Mouse (Mus musculus) c-Kit-positive CD71-positive TER-119-negative erythroid progenitor cells, embryonic 14.5 days (primary cell): Measurements from ENCODE around the gene Polr1a.
A peak's percentile ranks its signal among the peaks of the same experiment; 100 is the strongest.

Experiments
- DNase-seq: peaks from one replicate; pipeline ENCODE4 v3.0.0-alpha.2; 2013; ENCODE audit warnings: low read depth

The Polr1a gene

DNA sequence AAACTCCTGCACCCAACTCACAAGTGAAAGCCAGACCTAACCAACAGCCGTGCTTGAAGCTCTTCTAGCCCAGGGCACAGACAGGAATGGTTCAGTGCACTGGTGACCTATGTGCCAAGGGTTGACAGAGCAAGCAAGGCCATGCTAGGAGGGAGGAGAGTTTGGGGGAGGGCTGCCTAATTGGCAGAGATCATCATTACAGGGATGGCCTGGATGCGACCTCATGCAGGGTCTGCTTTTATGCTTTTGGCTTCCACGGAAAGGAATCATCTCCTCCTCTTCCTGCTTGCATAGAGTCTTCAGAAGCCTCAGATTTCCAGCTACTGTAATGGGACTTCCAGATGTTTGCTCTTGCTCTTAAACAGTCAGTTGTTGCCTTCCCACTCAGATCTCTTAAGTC is 40.9 kb downstream of the Polr1a start:
- no peak for DNase-seq

DNA sequence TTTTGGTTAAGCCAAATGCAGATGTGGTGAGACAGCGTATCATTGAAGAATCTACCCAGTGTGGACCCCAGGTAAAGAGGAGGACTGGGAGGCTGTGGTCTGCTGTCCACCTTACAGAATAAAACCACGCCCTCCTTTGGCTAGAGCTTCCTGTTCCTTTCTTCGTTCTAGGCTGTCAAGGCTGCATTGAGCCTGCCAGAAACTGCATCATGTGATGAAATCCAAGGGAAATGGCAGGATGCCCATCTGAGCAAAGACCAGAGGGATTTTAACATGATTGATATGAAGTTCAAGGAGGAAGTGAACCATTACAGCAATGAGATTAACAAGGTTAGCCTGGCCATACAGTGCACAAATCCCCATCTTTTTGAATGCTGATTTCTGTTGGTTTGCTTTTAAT is 41.7 kb downstream of the Polr1a start:
- no peak for DNase-seq

DNA sequence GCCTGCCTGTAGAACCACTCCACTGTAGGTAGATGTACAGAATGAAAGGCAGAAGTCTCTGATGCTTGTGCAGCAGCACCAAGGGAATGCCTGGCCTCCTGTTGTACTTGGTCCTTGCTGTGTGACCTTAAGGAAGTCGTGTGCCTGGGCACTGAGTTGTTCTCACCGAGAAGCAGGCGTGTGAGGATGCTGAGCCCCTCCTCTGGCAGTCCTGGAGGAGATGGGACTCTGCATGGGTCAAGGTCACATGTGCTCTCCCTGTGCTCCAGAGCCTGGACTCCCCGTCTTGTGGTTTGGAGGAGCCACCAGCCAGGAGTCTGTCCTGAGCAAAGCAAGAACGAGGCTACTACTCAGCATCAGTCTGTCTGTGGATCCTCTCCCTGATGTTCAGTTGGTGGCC is 42.3 kb downstream of the Polr1a start:
- no peak for DNase-seq

DNA sequence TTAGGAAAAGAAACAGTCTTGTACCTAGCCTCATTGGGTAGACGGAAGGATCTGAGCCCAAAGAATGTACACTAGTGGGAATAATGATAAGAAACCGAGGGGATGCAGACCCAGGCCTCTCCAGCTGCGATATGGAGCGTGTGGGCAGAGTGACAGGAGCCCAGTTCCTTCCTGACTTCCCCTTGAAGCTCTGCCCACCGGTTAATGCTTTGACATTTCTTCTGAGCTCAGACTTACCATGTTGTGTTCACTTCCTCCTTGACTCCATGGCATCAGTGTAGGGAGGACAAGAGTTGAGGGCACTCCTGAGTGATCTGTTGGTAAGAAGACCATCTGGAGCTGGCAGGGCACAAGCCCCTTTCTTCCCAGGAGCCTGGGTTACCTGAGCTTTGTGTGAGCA is 53.3 kb downstream of the Polr1a start:
- DNase-seq: no peak

DNA sequence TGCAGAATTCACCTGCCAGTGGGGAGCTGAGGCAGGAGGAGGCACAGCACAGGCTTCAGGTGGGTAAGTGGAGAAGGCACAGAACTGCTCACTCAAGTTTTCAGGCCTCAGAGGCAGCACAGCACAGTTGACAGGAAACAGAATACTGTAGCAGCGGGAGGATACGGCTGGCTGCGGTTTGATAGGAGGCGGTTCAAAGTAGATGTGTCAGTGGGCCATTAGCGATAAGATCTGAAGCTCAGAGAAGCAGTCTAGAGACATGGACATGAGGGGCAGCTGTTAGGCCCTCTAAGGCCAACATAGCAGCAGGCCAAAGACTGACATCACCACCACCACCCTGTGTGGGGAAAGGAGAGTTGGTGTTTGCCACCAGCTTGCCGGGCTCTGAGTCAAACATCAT is 53.9 kb downstream of the Polr1a start:
- DNase-seq: no peak

DNA sequence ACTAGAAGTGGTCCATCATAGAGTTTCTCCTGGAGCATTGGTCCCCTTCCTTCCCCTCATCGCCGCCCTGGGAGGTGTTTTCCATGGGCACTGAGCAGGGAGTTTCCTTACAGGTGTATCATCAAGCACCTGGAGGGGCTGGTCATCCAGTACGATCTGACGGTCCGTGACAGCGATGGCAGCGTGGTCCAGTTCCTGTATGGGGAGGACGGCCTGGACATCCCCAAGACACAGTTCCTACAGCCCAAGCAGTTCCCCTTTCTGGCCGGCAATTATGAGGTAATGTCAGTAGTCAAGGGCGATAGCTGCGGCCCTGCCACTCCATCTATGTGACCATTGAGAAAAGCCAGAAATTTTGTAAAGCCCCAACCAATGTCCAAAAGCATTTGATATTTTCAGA is 54.7 kb downstream of the Polr1a start:
- DNase-seq: no peak

DNA sequence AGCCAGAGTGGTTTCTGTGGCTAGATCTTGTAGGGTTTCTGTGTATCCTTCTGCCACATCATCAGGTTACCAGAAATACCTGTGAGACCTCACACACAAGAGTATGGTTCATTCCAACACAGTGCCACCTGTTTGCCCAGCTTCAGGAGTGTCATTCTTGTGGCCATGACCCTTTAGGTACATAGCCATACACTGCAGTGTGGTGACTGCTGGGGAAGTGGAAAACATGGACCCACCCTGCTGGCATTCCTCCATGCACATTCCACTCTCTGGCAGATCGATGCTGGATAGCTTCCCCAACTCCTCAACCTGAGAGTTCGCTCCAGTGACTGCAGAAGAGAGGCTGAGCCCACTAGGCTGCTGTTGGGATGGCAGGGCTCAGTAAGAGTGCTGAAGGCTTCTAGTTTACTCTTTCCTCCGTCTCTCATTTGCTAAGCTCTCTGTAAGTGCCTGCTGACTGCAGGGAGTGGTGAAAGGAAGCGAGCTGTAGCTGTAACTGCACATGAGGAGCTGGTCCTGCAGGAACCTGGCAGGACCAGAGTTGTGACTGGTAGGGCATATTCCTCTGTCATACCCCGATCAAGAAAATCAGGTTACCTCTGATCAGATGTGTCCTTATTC is 57.9 kb downstream of the Polr1a start:
- no peak for DNase-seq

DNA sequence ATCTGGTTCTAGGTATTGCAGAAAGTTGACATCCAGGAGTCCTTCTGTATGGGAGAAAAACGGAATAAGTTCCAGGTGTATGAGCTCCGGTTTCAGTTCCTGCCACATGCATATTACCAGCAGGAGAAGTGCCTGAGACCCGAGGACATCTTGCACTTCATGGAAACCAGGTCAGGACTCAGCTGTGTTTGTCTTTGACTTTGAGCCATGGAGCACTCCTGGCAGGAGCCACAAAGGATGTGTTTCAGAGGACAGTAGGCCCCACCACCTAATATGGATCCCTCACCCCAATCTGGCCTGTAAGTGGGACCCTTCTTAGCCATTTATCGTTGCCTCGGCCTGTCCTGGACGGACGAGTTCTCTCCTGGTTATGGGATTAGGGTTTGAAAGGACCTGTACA is 59.0 kb downstream of the Polr1a start:
- DNase-seq: no peak

DNA sequence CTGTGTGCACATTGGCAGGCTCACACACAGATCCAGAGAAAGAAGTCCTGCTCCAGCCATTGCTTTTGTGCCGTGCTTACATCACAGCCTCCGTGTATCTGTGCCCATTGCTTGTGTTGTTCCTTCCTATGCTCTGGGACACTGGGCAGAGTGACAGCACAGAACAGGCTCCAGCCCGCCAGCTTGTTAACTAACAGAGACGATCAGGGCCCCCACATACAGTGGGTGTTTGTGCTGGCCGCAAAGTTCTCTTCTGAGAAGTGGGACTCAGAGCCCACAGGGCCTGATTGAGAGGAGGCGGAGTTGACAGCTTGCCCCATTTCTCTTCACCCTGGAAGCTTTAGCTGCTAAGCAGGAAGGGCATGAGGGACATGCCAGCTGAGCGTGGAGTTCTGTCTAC is 60.6 kb downstream of the Polr1a start:
- DNase-seq: no peak

DNA sequence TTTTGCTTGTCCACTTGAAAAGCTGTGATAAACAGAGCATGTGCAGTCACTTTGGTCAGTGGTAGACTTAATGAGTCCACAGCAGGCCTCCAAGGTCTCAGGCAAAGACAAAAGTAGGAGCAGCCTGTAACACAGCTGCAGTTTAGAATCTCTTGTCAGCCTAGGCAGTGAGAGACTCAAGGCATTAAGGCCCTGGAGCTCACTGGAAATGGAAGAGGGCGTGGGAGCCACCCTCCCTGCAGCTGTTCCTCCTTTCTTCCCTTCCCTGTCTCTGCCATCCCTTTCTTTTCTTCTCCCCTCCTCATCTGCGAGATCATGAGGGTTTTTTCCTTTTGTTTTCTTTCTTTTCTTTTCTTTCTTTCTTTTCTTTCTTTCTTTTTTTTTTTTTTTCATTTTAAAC is 61.3 kb downstream of the Polr1a start:
- no peak for DNase-seq

DNA sequence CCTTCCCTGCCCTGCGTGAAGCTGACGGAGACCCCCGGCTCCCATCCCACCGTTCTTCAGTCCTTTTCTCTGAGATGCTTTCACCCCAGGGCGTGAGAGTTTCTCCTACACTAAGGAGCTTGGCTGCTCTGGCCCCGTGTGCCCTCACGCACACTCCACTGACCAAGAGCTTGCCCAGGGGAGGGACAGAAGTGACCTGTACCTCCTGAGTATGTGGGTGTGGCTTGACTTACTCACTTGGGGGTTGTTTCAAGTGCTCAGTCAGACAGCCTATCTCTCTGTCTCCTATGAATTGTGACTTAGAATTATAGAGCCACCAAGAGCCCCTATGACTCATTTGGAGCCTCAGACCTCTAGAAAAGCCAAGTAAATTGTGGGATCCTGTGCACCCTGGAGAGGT is 67.7 kb downstream of the Polr1a start:
- no peak for DNase-seq

DNA sequence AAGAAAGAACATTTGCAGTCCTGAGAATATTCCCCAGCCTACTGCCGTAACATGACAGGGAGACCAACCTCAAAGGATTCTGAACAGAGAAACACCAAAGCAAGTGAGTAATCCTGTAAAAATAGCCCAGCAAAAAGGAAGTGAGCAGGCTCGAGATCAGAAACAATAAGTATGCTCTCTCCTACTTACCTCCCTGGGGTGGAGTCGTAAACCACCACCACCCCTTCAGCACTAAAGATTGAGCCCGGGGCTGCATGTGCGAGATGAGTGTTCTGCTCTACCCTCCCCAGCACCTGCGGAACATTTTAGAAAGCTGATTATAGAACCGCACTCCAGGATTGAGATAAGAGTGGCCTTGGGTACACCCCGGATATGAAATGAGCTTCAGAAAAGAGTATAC is 71.3 kb downstream of the Polr1a start:
- DNase-seq: peak; percentile 4

DNA sequence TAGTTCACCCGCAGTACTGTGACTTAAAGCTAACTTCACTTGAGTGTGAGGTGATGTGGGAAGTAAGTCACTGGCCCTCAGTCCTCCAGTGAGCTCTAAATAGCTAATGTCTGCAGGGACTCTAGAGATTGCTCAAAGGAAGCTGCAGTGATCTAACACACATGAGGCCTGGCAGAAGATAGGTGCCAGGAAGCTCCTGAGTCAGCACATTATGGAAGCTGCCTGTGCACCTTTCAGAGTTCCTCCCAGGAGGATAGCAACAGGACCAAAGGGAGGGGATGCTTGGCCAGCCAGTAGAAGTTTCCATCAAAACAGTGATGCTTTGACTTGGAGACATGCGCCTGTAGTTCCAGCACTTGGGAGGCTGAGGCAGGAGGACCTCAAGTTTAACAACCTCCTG is 71.7 kb downstream of the Polr1a start:
- no peak for DNase-seq

DNA sequence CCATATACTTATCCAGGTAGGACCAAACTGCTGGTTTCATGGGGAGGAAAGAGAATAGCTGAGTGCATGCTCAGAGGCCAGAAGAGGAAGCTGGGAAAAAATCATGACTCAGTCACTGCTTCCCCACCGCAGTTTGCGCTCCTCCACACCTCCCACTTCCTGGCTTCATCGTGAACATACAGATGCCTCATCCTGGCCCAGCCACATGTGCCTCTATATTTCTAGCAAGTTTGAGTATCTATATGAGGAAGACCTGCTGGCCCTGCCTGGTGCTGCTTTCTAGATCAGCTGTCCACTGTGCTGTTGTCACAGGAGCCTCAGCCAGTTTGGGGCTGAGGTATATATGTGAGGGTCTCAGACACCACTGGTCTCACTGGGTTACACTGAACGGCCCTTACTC is 72.6 kb downstream of the Polr1a start:
- no peak for DNase-seq

DNA sequence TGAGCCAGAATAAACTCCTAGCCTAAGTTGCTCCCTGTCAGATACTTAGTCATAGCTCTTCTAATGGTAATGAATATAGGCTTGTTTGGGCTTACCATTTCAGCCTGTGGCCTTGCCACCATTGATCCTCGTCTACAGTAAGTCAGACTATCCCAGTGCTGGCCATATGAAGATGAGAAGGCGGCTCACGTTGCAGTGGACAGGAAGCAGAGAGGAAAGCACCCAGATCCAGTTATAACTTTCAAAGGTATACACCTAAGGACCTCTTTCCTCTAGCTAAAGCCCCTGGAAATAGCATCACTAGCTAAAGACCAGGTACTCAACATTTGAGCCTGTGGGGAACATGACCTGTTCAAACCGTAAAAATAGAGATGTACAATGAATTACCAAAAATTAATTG is 77.1 kb downstream of the Polr1a start:
- DNase-seq: no peak

DNA sequence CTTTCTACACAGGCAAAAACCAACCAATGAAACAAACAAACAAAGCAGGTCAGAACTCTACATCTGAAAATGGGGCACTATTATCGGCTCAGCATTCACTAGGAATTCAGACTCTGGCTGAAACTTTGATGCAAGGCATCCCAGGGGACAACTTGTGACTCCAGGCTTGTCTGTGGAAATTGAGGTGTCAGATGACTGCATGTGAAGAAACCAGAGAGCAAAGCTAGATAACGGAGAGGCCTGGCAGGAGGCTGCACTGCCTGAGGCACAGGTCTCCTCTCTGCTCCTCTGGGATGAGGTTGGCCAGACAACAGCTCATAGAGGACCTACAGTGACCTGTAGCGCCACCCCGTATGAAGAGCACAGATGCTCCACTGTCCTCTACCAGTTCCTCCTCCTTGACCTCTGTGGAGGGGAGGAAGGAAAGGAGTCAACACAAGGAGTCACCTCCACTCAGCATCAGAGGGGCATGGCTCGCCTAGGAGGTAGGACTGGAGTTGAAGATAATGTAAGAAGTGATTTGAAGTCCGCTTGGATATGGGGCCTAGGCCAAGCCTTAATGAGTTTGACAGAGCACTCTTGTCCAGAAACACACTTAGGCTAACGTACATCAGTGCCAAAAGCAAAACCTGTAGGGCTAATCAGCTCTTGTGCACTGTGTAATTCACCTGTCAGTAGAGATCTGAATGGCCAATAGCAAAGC is 78.8 kb downstream of the Polr1a start:
- no peak for DNase-seq

DNA sequence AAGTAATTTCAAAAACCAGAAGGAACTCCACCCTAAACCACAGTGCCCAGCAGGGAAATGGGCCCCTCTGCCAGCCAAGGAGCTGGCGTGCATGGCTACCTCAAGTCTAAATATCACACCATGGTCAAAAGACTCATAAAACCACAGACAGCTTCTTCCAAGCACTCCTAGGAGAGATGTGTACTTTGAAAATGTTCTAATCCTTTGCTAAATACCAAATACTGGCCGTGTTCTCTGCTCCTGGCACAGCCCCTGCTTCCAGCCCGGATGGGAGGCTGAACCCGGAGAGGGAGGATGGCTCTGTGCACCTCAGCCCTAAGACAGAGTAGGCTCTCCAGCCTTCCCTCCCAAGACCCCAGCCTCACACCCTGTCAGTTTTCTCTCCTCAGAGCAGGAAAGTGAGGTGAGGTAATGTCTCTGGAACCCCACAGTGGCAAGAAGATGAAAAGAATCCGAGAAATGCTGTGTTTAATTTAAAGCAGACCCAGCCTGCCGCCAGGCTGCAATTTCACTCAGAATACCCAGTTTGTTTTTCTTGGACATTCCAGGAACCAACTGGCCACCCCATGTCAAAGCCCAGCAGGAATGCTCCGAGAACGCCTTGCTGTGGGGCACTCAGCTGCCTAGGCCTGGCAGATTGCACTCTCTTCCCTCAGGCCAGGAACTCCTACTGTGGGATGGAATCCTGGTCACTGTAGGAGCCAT is 80.9 kb downstream of the Polr1a start:
- no peak for DNase-seq

DNA sequence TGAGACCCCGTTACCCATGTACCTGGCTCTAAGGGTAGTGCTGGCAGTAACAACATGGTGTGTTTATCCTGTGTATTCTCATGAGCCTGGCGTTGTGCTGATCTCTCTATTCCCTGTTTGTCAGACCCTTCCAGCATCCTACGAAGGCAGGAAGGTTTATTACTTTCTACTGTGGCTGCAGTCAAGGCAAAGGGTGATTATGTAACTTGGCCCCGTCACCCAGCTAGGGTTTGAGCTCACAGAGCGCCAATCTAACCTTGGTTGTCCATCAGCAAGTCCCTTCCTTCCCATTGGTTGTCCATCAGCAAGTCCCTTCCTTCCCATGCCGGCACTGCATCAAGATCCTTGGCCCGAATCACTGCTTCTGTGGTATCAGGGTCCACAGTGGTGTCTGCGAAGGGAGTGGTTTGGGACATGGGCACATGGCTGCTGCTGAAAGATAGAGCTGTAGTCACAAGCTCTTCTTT is 81.6 kb downstream of the Polr1a start:
- no peak for DNase-seq

DNA sequence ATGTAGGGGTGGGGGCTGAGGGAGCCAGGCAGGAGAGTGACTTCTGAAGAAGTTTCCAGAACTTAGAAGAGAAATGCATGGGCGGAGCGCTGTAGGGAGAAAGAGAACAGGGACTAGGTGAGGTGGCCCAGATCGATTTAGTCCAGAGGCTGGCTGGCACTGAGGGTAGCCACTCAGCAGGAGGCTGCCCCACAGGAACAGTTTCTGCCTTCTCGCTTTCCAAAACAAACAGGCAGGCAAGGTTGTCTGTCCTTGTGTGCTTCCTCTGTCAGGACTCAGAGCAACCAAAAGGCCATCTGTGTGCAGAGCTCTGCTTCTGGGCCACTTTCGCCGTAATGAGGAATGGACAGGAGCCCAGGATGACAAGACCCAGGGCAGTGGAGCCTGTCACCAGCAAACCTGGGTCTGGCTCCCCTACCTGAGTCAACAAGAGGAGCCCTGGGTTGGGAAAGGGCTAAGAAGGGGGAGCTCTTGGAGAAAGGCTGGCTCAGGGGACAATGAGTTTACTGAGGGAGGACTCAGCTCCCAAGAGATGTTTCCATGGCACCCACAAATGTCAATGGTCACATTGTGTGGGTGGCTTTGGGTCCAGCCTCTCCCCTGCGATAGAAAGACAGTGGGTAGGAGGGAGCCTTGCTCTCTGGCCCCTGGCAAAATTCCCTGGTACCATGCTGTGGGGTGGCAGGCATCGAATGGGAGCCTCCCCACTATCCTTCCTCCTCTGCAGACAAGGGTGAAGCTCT is 82.5 kb downstream of the Polr1a start:
- DNase-seq: no peak

DNA sequence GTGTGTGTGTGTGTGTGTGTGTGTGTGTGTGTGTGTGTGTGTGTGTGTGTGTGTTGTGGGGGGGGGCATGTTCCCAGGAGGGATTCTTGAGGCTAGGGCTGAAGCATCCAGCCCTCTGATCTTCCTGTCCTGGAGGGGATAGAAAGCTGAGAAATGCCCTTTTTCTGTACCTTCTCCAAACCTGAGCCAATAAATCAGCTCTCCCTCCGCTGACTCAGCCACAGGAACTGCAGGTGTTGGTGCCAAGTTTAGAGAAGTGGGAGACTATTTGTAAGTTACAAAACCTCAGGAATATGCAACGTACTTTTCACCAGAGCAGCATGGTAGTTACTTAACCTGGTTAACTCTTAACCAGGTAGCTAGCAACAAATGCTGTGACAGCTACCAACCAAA is 83.1 kb downstream of the Polr1a start:
- no peak for DNase-seq

DNA sequence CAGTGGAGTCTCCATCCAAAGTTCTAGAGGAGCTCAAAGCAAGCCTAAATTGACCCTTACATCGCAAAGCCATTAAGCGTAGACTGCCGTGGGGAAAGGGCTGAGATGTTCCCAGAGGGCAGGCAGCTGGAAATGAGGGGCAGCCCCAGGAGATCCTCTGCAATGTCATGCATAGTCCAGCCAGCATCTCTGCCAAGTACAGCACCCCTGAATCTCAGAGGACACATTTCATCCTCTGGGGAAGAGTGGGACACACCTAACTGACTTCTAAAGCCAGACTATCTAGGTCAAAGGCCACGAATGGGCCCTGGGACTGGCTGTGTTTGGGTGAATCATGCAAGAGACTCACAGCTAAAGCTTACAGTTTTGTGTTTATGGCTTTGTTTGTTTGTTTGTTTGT is 85.2 kb downstream of the Polr1a start:
- DNase-seq: no peak

DNA sequence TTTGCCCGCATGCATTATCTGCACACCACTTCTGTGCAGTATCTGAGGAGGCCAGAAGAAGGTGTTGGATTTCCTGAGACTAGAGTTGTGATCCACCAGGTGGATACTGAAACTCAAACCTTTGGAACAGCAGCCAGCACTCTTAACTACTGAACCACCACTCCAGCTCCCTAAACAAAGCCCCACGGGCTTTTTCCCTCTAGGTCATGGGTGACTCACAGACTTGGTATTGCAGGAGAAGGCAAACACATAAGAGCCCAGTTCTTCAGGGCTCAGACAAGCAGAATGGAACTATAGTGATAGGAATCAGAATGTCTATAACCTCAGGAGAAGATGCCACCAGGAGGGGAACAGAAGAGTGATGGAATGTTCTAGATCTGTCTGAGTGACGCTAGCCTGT is 86.2 kb downstream of the Polr1a start:
- DNase-seq: no peak

DNA sequence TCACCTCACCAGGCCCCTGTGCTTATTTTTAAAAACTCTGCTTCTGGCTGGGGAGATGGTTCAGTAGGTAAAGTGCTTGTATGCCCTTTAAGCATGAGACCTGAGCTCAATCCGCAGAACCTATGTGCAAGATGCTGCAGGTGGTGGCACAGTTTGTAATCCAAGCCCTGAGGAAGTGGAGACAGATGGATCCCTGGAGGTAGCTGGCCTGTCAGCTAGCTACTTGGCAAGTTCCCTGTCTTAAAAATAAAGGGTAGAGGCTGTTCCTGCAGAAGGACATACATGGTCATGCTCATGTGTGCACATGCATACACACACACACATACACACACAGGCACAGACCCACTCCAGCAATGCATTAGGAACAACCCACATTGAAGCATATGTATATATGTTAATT is 88.4 kb downstream of the Polr1a start:
- DNase-seq: no peak
